Mouse (Mus musculus): ENCODE results near the gene Lmx1a.

DNA sequence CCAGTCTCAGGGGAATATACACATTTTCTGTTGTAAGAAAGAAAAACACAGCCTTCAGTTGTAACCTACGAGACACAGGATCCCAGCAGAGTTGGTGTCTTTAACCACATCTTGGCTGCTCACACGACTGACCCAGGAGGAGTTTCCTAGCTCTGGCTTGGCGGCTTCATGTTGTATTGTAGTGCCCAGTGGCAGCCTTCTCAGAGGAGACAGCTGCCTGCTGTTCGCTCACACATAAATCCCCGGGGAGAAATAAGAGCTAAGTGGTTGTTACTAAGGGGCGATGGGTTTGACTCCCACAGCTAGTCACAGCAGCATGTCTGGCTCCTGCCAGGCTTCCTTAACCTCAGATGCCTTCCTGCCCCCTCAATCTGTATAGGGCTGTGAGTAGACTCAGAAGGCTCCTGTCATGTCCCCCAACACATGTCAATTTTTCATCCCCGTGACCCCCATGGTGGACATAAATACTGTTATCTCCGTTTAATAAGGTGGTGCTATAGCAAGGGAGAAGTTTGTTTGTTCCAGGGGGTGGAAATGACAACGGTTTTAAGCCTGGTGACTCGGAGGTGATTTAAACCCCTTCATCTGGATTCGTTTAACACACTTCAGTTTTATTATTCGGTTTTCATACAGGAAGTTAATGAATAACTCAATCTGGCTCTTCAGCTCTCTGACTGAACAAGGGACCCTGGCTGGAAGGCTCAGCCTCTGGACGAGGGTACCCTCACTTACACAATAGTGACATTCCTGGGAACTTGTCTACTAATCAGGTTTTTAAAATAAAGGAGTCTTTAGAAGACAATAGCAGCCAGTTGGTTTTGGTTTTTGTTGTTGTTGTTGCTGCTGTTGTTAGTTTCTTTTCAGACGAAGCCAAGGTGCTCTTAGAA, 65.8 kb downstream of the Lmx1a start:
- TF ChIP-seq CTCF (IDR thresholded peaks at IDR 0.05; ENCODE audit: control insufficient read depth, insufficient read depth, low read length) (no peak), POLR2A (IDR thresholded peaks at IDR 0.05; ENCODE audit: borderline replicate concordance, control insufficient read depth, low read depth, low read length) (no peak)
